Comparison of ENCODE assay signal across 8 mouse cellular contexts in the genomic region with DNA sequence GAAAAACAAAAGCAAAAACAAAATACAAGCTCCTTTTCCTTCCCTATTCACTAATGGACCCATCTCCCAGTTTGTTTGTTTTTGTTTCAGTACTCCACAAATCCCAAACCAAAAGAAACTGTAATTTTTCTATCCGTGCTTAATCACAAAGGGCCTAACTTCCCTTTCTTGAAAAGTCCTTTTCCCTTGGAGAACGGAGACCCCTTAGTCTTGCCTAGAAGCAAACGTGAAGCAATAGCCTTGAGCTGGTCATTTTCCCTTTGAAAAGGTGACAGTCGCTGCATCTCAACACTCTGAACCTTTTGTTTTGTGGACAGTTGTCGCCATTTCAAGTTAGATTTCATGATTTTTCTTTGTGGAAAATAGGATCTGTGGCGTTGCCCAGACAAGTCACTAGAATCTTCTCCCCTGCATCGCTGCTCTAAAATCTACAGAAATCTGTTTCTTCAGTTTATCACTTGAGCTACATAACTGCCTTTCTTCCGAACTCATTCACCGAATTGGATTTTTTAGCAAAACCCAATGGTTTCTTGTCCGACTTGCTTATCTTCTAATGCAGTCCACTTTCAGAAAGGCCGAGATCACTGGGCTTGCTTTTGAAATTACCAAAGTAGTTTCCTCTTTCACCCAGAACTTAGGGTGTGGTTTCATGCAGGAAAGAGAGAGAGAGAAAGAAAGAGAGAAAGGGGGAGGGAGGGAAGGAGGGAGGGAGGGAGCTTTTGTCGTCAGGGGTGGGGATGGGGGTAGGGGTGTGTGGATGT. TPM values are rescaled to one million over a fixed set of nuclear protein-coding genes. Genes with fewer than 3 reads are reported as not detected.
DNase-seq lines count a peak whose midpoint lies in the region; ATAC-seq and TF ChIP-seq lines count a peak whose summit lies in the region.

No protein-coding gene starts in this region.

- peak overlapping the region; percentile 76; the same call in 1 of the 2 replicates for H3K27ac ChIP-seq in left cerebral cortex, adult 2 months
- no peak overlapping the region for H3K27ac ChIP-seq in cortical plate, adult 2 months (ENCODE audit: insufficient read depth, low read length)
- peak overlapping the region; percentile 98 for H3K27ac ChIP-seq in intestine, embryonic 14.5 days (ENCODE audit: low read depth)
- H3K27ac ChIP-seq in midbrain, postnatal 0 days (ENCODE audit: low read depth, low read length): peak overlapping the region; percentile 64

- intact Hi-C loops in left cerebral cortex, adult 2 months (cut with DNase I): loop anchor here (1.0 to 10.0 kb wide), 2 partner anchors 29 to 278 kb away; a partner anchor contains a TSS
- intact Hi-C loops in left cerebral cortex, postnatal 36 days (cut with DNase I): loop anchor here (10.0 kb wide), 1 partner anchor 158 kb away; no protein-coding TSS in a partner anchor

- no peaks in the 10 kb centered on the region for H3K9me3 ChIP-seq in intestine, embryonic 14.5 days (ENCODE audit: control insufficient read depth, low read length)
- H3K9me3 ChIP-seq in midbrain, postnatal 0 days (ENCODE audit: low read length): no peaks in the 10 kb centered on the region

- 0 out of 2 replicates have a peak, but pooled peaks have one; percentile 0 for ATAC-seq in intestine, embryonic 14.5 days (replicated peaks; ENCODE audit: low FRiP score, low TSS enrichment, low read depth)
- no peak for ATAC-seq in midbrain, postnatal 0 days (ENCODE audit: low FRiP score)

- H3K4me3 ChIP-seq in left cerebral cortex, adult 2 months: peak overlapping the region; percentile 52
- H3K4me3 ChIP-seq in cortical plate, adult 2 months (ENCODE audit: insufficient read depth, low read length): peak overlapping the region; percentile 41
- H3K4me3 ChIP-seq in intestine, embryonic 14.5 days (ENCODE audit: low read depth, low read length): peak overlapping the region; percentile 87
- H3K4me3 ChIP-seq in midbrain, postnatal 0 days (ENCODE audit: low read depth, low read length): peak overlapping the region; percentile 55

- no peak for DNase-seq in left cerebral cortex, adult 2 months (ENCODE audit: extremely low spot score in 1 of 2, low spot score in 2 of 2)
- no peak for DNase-seq in left cerebral cortex, postnatal 36 days (ENCODE audit: low spot score in 2 of 2)
- DNase-seq in intestine, embryonic 14.5 days (ENCODE audit: low spot score): peak; percentile 53
- no peak for DNase-seq in midbrain, postnatal 0 days (ENCODE audit: low spot score)
- DNase-seq in left cerebral cortex, adult 8-10 months (ENCODE audit: low spot score in 2 of 2): no peak
- DNase-seq in thymus, postnatal 25 days: no peak
- no peak for DNase-seq in right cerebral cortex, postnatal 10 days (ENCODE audit: low spot score in 2 of 2)

- TF ChIP-seq CTCF in left cerebral cortex, adult 2 months (IDR thresholded peaks at IDR 0.05): no peak
- TF ChIP-seq CTCF in cortical plate, adult 2 months (IDR thresholded peaks at IDR 0.05; ENCODE audit: extremely low read depth, insufficient read depth, low read length): no peak
- TF ChIP-seq CTCF in midbrain, postnatal 0 days (IDR thresholded peaks at IDR 0.05): no peak

- peaks cover 13% of the 10 kb centered on the region for H3K36me3 ChIP-seq in intestine, embryonic 14.5 days (ENCODE audit: control insufficient read depth, insufficient read depth, low read length)
- H3K36me3 ChIP-seq in midbrain, postnatal 0 days (ENCODE audit: insufficient read depth, low read length): no peaks in the 10 kb centered on the region

- peak overlapping the region; percentile 64 for H3K4me2 ChIP-seq in intestine, embryonic 14.5 days (ENCODE audit: low read length)
- peak overlapping the region; percentile 88 for H3K4me2 ChIP-seq in midbrain, postnatal 0 days (ENCODE audit: low read depth, low read length, poor library complexity, severe bottlenecking)

- H3K4me1 ChIP-seq in cortical plate, adult 2 months (ENCODE audit: control insufficient read depth, insufficient read depth, low read length): peaks cover 1% of the 10 kb centered on the region
- peaks cover 13% of the 10 kb centered on the region for H3K4me1 ChIP-seq in intestine, embryonic 14.5 days (replicated peaks; ENCODE audit: control insufficient read depth, insufficient read depth, low read length)
- 0 out of 2 replicates have a peak, but pooled peaks cover 7% of the 10 kb centered on the region for H3K4me1 ChIP-seq in midbrain, postnatal 0 days (ENCODE audit: insufficient read depth, low read length)

- H3K27me3 ChIP-seq in intestine, embryonic 14.5 days (replicated peaks; ENCODE audit: control insufficient read depth, insufficient read depth, low read length): no peaks in the 10 kb centered on the region
- no peaks in the 10 kb centered on the region for H3K27me3 ChIP-seq in midbrain, postnatal 0 days (ENCODE audit: insufficient read depth, low read length)

- WGBS in intestine, embryonic 14.5 days: 11% methylated on average over 12 of the region's 12 CpGs
- WGBS in midbrain, postnatal 0 days: 10% methylated on average over 12 of the region's 12 CpGs

- H3K9ac ChIP-seq in intestine, embryonic 14.5 days (ENCODE audit: low read length): peak overlapping the region; percentile 81
- no peak overlapping the region for H3K9ac ChIP-seq in midbrain, postnatal 0 days (replicated peaks; ENCODE audit: low read length, poor library complexity, severe bottlenecking)

- TF ChIP-seq POLR2A in cortical plate, adult 2 months (IDR thresholded peaks at IDR 0.05; ENCODE audit: extremely low read depth, insufficient read depth, low read length): no peak

RNA-seq across cellular contexts. Expression of a gene that starts 0.9 kb away (rescaled TPM):
- 10 to 100 TPM; 54.3 to 55.5 TPM for total RNA-seq in left cerebral cortex, adult 2 months (2021)
- total RNA-seq in left cerebral cortex, postnatal 36 days (2021): 10 to 100 TPM; 55.9 to 57.9 TPM
- polyA plus RNA-seq in cortical plate, adult 2 months (2012; rRNA removed): 85.8 and 101 TPM in 2 replicates
- polyA plus RNA-seq in intestine, embryonic 14.5 days (2014; fragmentation: Nextera tagmentation; extraction: Ambion mirVana): 503 and 545 TPM in 2 replicates
- total RNA-seq in midbrain, postnatal 0 days (2014; rRNA removed): 432 and 554 TPM in 2 replicates
- 223 and 244 TPM in 2 replicates for polyA plus RNA-seq in midbrain, postnatal 0 days (2015; fragmentation: Nextera tagmentation; extraction: Ambion mirVana)
- total RNA-seq in left cerebral cortex, adult 8-10 months (2022): 10 to 100 TPM; 49.1 to 94.5 (median 69.2) TPM

RNA-seq across cellular contexts. Expression of a gene that starts 28.4 kb away (rescaled TPM):
- 1 to 10 TPM; 5.8 to 7.1 TPM for total RNA-seq in left cerebral cortex, adult 2 months (2021)
- 1 to 10 TPM; 4.6 to 7.9 TPM for total RNA-seq in left cerebral cortex, postnatal 36 days (2021)
- 4.8 and 5.4 TPM in 2 replicates for polyA plus RNA-seq in cortical plate, adult 2 months (2012; rRNA removed)
- 11.2 and 11.5 TPM in 2 replicates for polyA plus RNA-seq in intestine, embryonic 14.5 days (2014; fragmentation: Nextera tagmentation; extraction: Ambion mirVana)
- 6.6 and 8.1 TPM in 2 replicates for total RNA-seq in midbrain, postnatal 0 days (2014; rRNA removed)
- polyA plus RNA-seq in midbrain, postnatal 0 days (2015; fragmentation: Nextera tagmentation; extraction: Ambion mirVana): 5.8 and 7.3 TPM in 2 replicates
- 10 to 100 TPM in 1 of 4 experiments, 1 to 10 TPM in 3; 5.0 to 10.5 (median 6.2) TPM for total RNA-seq in left cerebral cortex, adult 8-10 months (2022)
